Mouse (Mus musculus) cerebellum, adult 2 months (tissue): ENCODE measurements around the gene Ash1l. TPM values are rescaled to one million over a fixed set of nuclear protein-coding genes. Genes with fewer than 3 reads are reported as not detected.
A peak's percentile ranks its signal among the peaks of the same experiment; 100 is the strongest.

Source experiments
- DNase-seq, 2 experiments: peaks; one replicate each; pipeline ENCODE4 v3.0.0; 2021
- H3K27ac ChIP-seq: fragments of 200-500 bp; 2 replicates; pipeline ENCODE4 v1.5.1; 2012; ENCODE audit warnings: low read length, control low read depth, inconsistent platforms; ENCODE audit not compliant: insufficient read depth
- H3K27me3 ChIP-seq: fragments of 200-500 bp; 2 replicates; pipeline ENCODE4 v1.6.1; 2012; ENCODE audit warnings: inconsistent platforms, mild to moderate bottlenecking, low read length, moderate library complexity; ENCODE audit not compliant: control insufficient read depth, insufficient read depth
- H3K4me1 ChIP-seq: fragments of 200-500 bp; 2 replicates; pipeline ENCODE4 v1.6.1; 2011; ENCODE audit warnings: low read length; ENCODE audit not compliant: control insufficient read depth, insufficient read depth
- H3K4me3 ChIP-seq: fragments of 200-500 bp; replicated peaks from 2 replicates; pipeline ENCODE3; 2011; ENCODE audit warnings: mild to moderate bottlenecking, low read depth, low read length, control low read depth; ENCODE audit not compliant: insufficient read depth
- CTCF ChIP-seq: fragments of 200-500 bp; IDR thresholded peaks from 2 replicates; pipeline ENCODE4 v1.5.1; 2011; ENCODE audit warnings: low read depth, mild to moderate bottlenecking, control low read depth, low read length, moderate library complexity, borderline replicate concordance; ENCODE audit not compliant: insufficient read depth
- POLR2A ChIP-seq: fragments of 200-500 bp; IDR thresholded peaks from 2 replicates; pipeline ENCODE4 v1.6.1; 2011; ENCODE audit warnings: low read length, control low read depth, borderline replicate concordance; ENCODE audit not compliant: insufficient read depth
- WGBS: fragments of 180-500 bp; shearing (Covaris S2); methylation state at CpG from one replicate; pipeline ENCODE4 v1.1.7; 2018; 5-methylcytosine and 5-hydroxymethylcytosine counted together
- polyA plus RNA-seq: library from polyadenylated mRNA; depleted of rRNA; stranded (reverse); fragments of >200 nt; gene quantifications from 2 replicates; pipeline ENCODE4 v1.2.3, GENCODE M21; 2012

Ash1l gene
- polyA plus RNA-seq, 1 experiment = 32.2 TPM

DNA sequence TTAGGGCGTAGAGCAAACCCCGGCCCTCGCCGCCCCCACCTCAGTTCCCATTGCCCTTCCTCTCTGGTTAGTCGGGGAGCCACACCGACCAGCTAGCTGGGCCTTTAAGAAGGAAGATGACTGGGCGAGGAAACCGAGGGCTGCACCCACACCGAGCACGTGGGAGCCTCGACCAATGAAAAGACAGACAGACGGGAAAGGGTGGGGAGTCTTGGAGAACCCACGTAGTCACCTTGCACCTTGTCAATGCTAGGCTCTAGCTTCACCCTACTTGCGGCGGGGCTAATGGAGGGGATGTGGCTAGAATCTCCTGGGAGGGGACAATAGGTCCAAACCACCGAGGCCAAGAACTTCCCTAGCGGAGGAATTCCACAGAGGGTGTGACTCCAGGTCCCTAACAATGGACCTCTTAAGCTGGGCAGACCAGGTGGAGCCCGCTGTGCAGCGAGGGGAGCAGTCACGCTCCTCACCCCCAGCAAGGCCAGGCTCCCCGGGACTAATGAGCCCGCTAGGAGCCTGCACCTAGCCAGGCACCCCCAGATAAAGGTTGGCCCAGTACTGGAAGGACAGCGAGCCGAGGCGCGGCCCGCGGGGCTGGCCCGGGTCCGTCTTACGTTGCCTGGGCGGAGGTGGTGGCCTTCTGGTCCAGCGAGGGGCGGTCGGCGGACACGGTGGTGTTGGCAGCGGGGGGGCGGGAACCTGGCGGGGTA lies 139.6 kb downstream of the Ash1l start:
- Histone ChIP-seq H3K27ac (peak overlapping the region; percentile 30; the same call in 1 of the 2 replicates), H3K4me1 (peaks cover 7% of the 10 kb centered on the region; the same call in 1 of the 2 replicates), H3K4me3 (peak overlapping the region; percentile 72), H3K27me3 (no peaks in the 10 kb centered on the region)
- WGBS = under 1% methylated on average over 40 of the region's 40 CpGs
- peak; percentile 88 to 92 for DNase-seq
- TF ChIP-seq POLR2A (peak; percentile 71; the same call in 1 of the 2 replicates), CTCF (no peak)

GRCm38 (mm10) chr3:89090694-89091655 lies 140.6 kb downstream of the Ash1l start:
- TF ChIP-seq CTCF = peak; percentile 64
- TF ChIP-seq POLR2A = peak; percentile 39; the same call in 1 of the 2 replicates
- H3K4me3 ChIP-seq = peak overlapping the region; percentile 72
- no peaks in the 10 kb centered on the region for H3K27me3 ChIP-seq
- WGBS = 1% methylated on average over 74 of the region's 74 CpGs
- DNase-seq = peak; percentile 87 to 90
- H3K27ac ChIP-seq = peak overlapping the region; percentile 40
- H3K4me1 ChIP-seq = peaks cover 7% of the 10 kb centered on the region; the same call in 1 of the 2 replicates

GRCm38 (mm10) chr3:89091811-89092508 lies 141.5 kb downstream of the Ash1l start:
- H3K4me3 ChIP-seq = peak overlapping the region; percentile 72
- no peak for TF ChIP-seq CTCF
- TF ChIP-seq POLR2A = no peak
- H3K27me3 ChIP-seq = no peaks in the 10 kb centered on the region
- peak overlapping the region; percentile 34 for H3K27ac ChIP-seq
- H3K4me1 ChIP-seq = peaks cover 7% of the 10 kb centered on the region; the same call in 1 of the 2 replicates
- DNase-seq = peak; percentile 38 to 57
- 6% methylated on average over 20 of the region's 20 CpGs for WGBS

- H3K27me3 ChIP-seq = no peaks in the 10 kb centered on the region
- 12% methylated on average over 11 of the region's 11 CpGs for WGBS
- no peak for DNase-seq
- peak overlapping the region; percentile 72 for H3K4me3 ChIP-seq
- peaks cover 7% of the 10 kb centered on the region; the same call in 1 of the 2 replicates for H3K4me1 ChIP-seq
- peak overlapping the region; percentile 34 for H3K27ac ChIP-seq
- TF ChIP-seq CTCF = no peak
- no peak for TF ChIP-seq POLR2A
Observed at GRCm38 (mm10) chr3:89092509-89093090, 142.2 kb downstream of the Ash1l start.

GRCm38 (mm10) chr3:89093175-89093574 lies 142.8 kb downstream of the Ash1l start, which contains the start of gene Rusc1:
Gene Rusc1, minus strand, starts transcription at chr3:89093311.
- Histone ChIP-seq H3K27me3 (no peaks in the 10 kb centered on the region), H3K4me3 (peak within 1 kb of the TSS; percentile 72), H3K4me1 (peaks cover 7% of the 10 kb centered on the region; the same call in 1 of the 2 replicates), H3K27ac (peak within 1 kb of the TSS; percentile 34)
- 2% methylated on average over 18 of the region's 18 CpGs for WGBS
- peak; percentile 96 to 97 for DNase-seq
- TF ChIP-seq POLR2A (peak; percentile 83), CTCF (no peak)

DNA sequence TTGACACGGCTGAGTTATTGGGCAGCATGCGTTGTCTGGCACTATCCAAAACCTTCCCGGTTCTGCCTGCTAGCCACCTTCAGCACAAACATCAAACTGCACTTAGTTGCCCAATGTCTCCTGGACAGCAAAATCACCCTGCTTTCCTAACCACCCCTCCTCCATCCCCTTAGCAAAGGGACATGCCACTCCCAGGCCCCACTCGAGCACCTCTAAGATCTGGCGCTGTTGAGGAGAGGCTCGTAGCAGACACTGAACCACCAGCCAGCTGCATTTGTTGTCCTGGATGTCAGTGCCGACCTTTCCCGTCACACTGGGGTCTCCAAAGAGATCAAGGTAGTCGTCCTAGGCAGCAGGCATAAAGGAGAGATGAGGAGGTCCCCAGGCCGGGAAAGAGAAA lies 143.6 kb downstream of the Ash1l start:
- Histone ChIP-seq H3K27me3 (no peaks in the 10 kb centered on the region), H3K4me3 (no peak overlapping the region), H3K4me1 (peaks cover 4% of the 10 kb centered on the region; the same call in 1 of the 2 replicates), H3K27ac (no peak overlapping the region)
- no peak for TF ChIP-seq POLR2A
- no peak for TF ChIP-seq CTCF
- no peak for DNase-seq
- WGBS = 79% methylated on average over 10 of the region's 10 CpGs
